Mouse (Mus musculus): ENCODE data around the gene Olfr1336. TPM values are rescaled to one million over a fixed set of nuclear protein-coding genes. Genes with fewer than 3 reads are reported as not detected.
A peak's percentile ranks its signal among the peaks of the same experiment; 100 is the strongest.

The Olfr1336 gene
- 0.14 TPM in 1 of 2 replicates, not detected in the other for polyA plus RNA-seq (2011; ENCODE audit: insufficient read depth, insufficient read length, low replicate concordance, missing spikeins)

GRCm38 (mm10) chr7:6455868-6456267 lies at the start of gene Olfr1336:
Gene Olfr1336, plus strand, starts transcription at chr7:6456168.
- Histone ChIP-seq H3K4me3 (replicated peaks; ENCODE audit: control insufficient read depth, low read depth, low read length) (no peak within 1 kb of the TSS), H3K27ac (ENCODE audit: control insufficient read depth, insufficient read depth, low read depth, low read length, poor library complexity) (no peak within 1 kb of the TSS), H3K4me1 (ENCODE audit: control insufficient read depth, insufficient read depth, low read length) (no peaks in the 10 kb centered on the region)
- TF ChIP-seq CTCF (IDR thresholded peaks at IDR 0.05; ENCODE audit: control insufficient read depth, insufficient read depth, low read length): no peak
- TF ChIP-seq POLR2A (IDR thresholded peaks at IDR 0.05; ENCODE audit: borderline replicate concordance, control insufficient read depth, low read depth, low read length): no peak

- Histone ChIP-seq H3K4me1 (ENCODE audit: control insufficient read depth, insufficient read depth, low read length) (no peaks in the 10 kb centered on the region), H3K4me3 (replicated peaks; ENCODE audit: control insufficient read depth, low read depth, low read length) (no peak within 1 kb of the TSS), H3K27ac (ENCODE audit: control insufficient read depth, insufficient read depth, low read depth, low read length, poor library complexity) (no peak within 1 kb of the TSS)
- TF ChIP-seq POLR2A (IDR thresholded peaks at IDR 0.05; ENCODE audit: borderline replicate concordance, control insufficient read depth, low read depth, low read length) (no peak), CTCF (IDR thresholded peaks at IDR 0.05; ENCODE audit: control insufficient read depth, insufficient read depth, low read length) (peak; percentile 35; the same call in 1 of the 2 replicates)
- WGBS: 2% methylated on average over 17 of the region's 17 CpGs
Measured at GRCm38 (mm10) chr7:6410043-6410442, 45.9 kb upstream of the Olfr1336 start, which contains the start of gene Gm20715. Gene Gm20715, plus strand, starts transcription at chr7:6410277.

GRCm38 (mm10) chr7:6414626-6415441 lies 41.1 kb upstream of the Olfr1336 start:
- WGBS: 8% methylated on average over 21 of the region's 22 CpGs
- no peak overlapping the region for H3K27ac ChIP-seq (ENCODE audit: control insufficient read depth, insufficient read depth, low read depth, low read length, poor library complexity)
- no peak for TF ChIP-seq POLR2A (IDR thresholded peaks at IDR 0.05; ENCODE audit: borderline replicate concordance, control insufficient read depth, low read depth, low read length)
- TF ChIP-seq CTCF (IDR thresholded peaks at IDR 0.05; ENCODE audit: control insufficient read depth, insufficient read depth, low read length): no peak
- H3K4me3 ChIP-seq (replicated peaks; ENCODE audit: control insufficient read depth, low read depth, low read length): no peak overlapping the region
- no peaks in the 10 kb centered on the region for H3K4me1 ChIP-seq (ENCODE audit: control insufficient read depth, insufficient read depth, low read length)

- Histone ChIP-seq H3K4me3 (replicated peaks; ENCODE audit: control insufficient read depth, low read depth, low read length) (no peak overlapping the region), H3K4me1 (ENCODE audit: control insufficient read depth, insufficient read depth, low read length) (no peaks in the 10 kb centered on the region), H3K27ac (ENCODE audit: control insufficient read depth, insufficient read depth, low read depth, low read length, poor library complexity) (no peak overlapping the region)
- TF ChIP-seq POLR2A (IDR thresholded peaks at IDR 0.05; ENCODE audit: borderline replicate concordance, control insufficient read depth, low read depth, low read length) (no peak), CTCF (IDR thresholded peaks at IDR 0.05; ENCODE audit: control insufficient read depth, insufficient read depth, low read length) (no peak)
- 19% methylated on average over 8 of the region's 8 CpGs for WGBS
Measured at GRCm38 (mm10) chr7:6415442-6415787, 40.6 kb upstream of the Olfr1336 start.

- H3K4me1 ChIP-seq (ENCODE audit: control insufficient read depth, insufficient read depth, low read length): no peaks in the 10 kb centered on the region
- H3K27ac ChIP-seq (ENCODE audit: control insufficient read depth, insufficient read depth, low read depth, low read length, poor library complexity): no peak overlapping the region
- H3K4me3 ChIP-seq (replicated peaks; ENCODE audit: control insufficient read depth, low read depth, low read length): no peak overlapping the region
- no peak for TF ChIP-seq CTCF (IDR thresholded peaks at IDR 0.05; ENCODE audit: control insufficient read depth, insufficient read depth, low read length)
- TF ChIP-seq POLR2A (IDR thresholded peaks at IDR 0.05; ENCODE audit: borderline replicate concordance, control insufficient read depth, low read depth, low read length): no peak
- WGBS: 75% methylated on average over 6 of the region's 6 CpGs
Measured at GRCm38 (mm10) chr7:6419894-6420293, 36.1 kb upstream of the Olfr1336 start.

- TF ChIP-seq CTCF (IDR thresholded peaks at IDR 0.05; ENCODE audit: control insufficient read depth, insufficient read depth, low read length): 0 out of 2 replicates have a peak, but pooled peaks have one; percentile 15
- TF ChIP-seq POLR2A (IDR thresholded peaks at IDR 0.05; ENCODE audit: borderline replicate concordance, control insufficient read depth, low read depth, low read length): no peak
- H3K27ac ChIP-seq (ENCODE audit: control insufficient read depth, insufficient read depth, low read depth, low read length, poor library complexity): no peak overlapping the region
- H3K4me1 ChIP-seq (ENCODE audit: control insufficient read depth, insufficient read depth, low read length): no peaks in the 10 kb centered on the region
- H3K4me3 ChIP-seq (replicated peaks; ENCODE audit: control insufficient read depth, low read depth, low read length): no peak overlapping the region
- WGBS: 85% methylated on average over 3 of the region's 3 CpGs
Measured at GRCm38 (mm10) chr7:6429381-6429780, 26.6 kb upstream of the Olfr1336 start.

- WGBS: 23% methylated on average over 2 of the region's 2 CpGs
- H3K4me1 ChIP-seq (ENCODE audit: control insufficient read depth, insufficient read depth, low read length): no peaks in the 10 kb centered on the region
- TF ChIP-seq POLR2A (IDR thresholded peaks at IDR 0.05; ENCODE audit: borderline replicate concordance, control insufficient read depth, low read depth, low read length) (no peak), CTCF (IDR thresholded peaks at IDR 0.05; ENCODE audit: control insufficient read depth, insufficient read depth, low read length) (peak; percentile 70)
Measured at GRCm38 (mm10) chr7:6430342-6430741, 25.6 kb upstream of the Olfr1336 start.

GRCm38 (mm10) chr7:6438388-6438787 lies 17.6 kb upstream of the Olfr1336 start, which contains the start of gene Olfr1344:
Gene Olfr1344, plus strand, starts transcription at chr7:6438688.
- Histone ChIP-seq H3K27ac (ENCODE audit: control insufficient read depth, insufficient read depth, low read depth, low read length, poor library complexity) (no peak within 1 kb of the TSS), H3K4me1 (ENCODE audit: control insufficient read depth, insufficient read depth, low read length) (no peaks in the 10 kb centered on the region), H3K4me3 (replicated peaks; ENCODE audit: control insufficient read depth, low read depth, low read length) (no peak within 1 kb of the TSS)
- 49% methylated on average over 3 of the region's 3 CpGs for WGBS
- no peak for TF ChIP-seq POLR2A (IDR thresholded peaks at IDR 0.05; ENCODE audit: borderline replicate concordance, control insufficient read depth, low read depth, low read length)
- no peak for TF ChIP-seq CTCF (IDR thresholded peaks at IDR 0.05; ENCODE audit: control insufficient read depth, insufficient read depth, low read length)

More at GRCm38 (mm10) chr7:6430342-6430741, 25.6 kb upstream of the Olfr1336 start:
- no peak overlapping the region for H3K27ac ChIP-seq (ENCODE audit: control insufficient read depth, insufficient read depth, low read depth, low read length, poor library complexity)
- no peak overlapping the region for H3K4me3 ChIP-seq (replicated peaks; ENCODE audit: control insufficient read depth, low read depth, low read length)
